30 mouse cellular contexts compared by ENCODE assay signal in the genomic region with DNA sequence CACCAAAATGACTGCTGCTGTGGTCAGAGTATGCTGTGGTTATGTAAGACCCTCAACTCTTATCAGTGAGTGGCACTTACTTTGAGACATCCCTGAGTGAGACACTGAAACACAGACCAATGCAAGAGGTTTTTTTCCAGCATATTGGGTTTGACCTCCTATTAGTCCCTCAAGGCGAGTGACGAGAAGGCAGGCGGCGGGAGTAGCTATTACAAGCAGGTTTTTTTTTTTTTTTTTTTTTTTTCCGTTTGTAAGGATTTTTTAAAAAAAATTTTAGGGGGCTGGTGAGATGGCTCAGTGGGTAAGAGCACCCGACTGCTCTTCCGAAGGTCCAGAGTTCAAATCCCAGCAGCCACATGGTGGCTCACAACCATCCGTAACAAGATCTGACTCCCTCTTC. TPM values are rescaled to one million over a fixed set of nuclear protein-coding genes. Genes with fewer than 3 reads are reported as not detected.
"Had no signal": no experiment of that assay in that cellular context is flagged by ENCODE, and none has a peak within 500 bp of the region (broad histone marks: within the 10 kb centered on the region; RNA-seq: fewer than 3 reads in every experiment).

No protein-coding gene starts in this region.

RNA-seq across cellular contexts. Expression of a gene that starts 24.7 kb away (rescaled TPM):
- total RNA-seq: left cerebral cortex, postnatal 14 days; left cerebral cortex, postnatal 25 days; left cerebral cortex, postnatal 4 days; liver, adult 2 months; megakaryocyte progenitor cell, adult 5-6 weeks; megakaryocyte-erythroid progenitor cell, adult 5-6 weeks; midbrain, postnatal 0 days had no signal
- polyA plus RNA-seq: limb, embryonic 10.5 days; limb, embryonic 11.5 days; limb, embryonic 12.5 days; limb, embryonic 13.5 days; liver, adult 2 months; liver, embryonic 11.5 days; liver, embryonic 12.5 days; liver, embryonic 13.5 days; liver, embryonic 14.5 days; liver, embryonic 15.5 days; liver, embryonic 16.5 days; liver, postnatal 0 days; lung, embryonic 14.5 days; lung, embryonic 15.5 days; lung, embryonic 16.5 days; lung, postnatal 0 days; macrophage; midbrain, embryonic 11.5 days; midbrain, embryonic 12.5 days; midbrain, embryonic 14.5 days; midbrain, embryonic 16.5 days; myocyte; neural tube, embryonic 11.5 days; neural tube, embryonic 12.5 days had no signal
